Mouse (Mus musculus): ENCODE data around the gene Cnpy1. TPM values are rescaled to one million over a fixed set of nuclear protein-coding genes. Genes with fewer than 3 reads are reported as not detected.

Gene Cnpy1
- total and polyA plus RNA-seq, 3 experiments, result not detected

- no peaks in the 10 kb centered on the region for H3K36me3 ChIP-seq (ENCODE audit: control insufficient read depth in 1 of 2, insufficient read depth in 2 of 2, low read length in 2 of 2)
- no peak overlapping the region for H3K4me3 ChIP-seq (ENCODE audit: control insufficient read depth in 1 of 2, insufficient read depth in 1 of 2, low read depth in 2 of 2, low read length in 2 of 2)
- no peak for DNase-seq (ENCODE audit: low read depth, low spot score)
- no peaks in the 10 kb centered on the region for H3K27me3 ChIP-seq (ENCODE audit: control insufficient read depth in 1 of 2, insufficient read depth in 2 of 2, low read length in 2 of 2)
- H3K27ac ChIP-seq (ENCODE audit: control insufficient read depth, low read depth, low read length), result no peak overlapping the region
- H3K79me2 ChIP-seq (ENCODE audit: control insufficient read depth, insufficient read depth, low read length, poor library complexity), result no peaks in the 10 kb centered on the region
- no peak overlapping the region for H3K9ac ChIP-seq (ENCODE audit: control insufficient read depth, low read depth, low read length, poor library complexity, severe bottlenecking)
- no peaks in the 10 kb centered on the region for H3K4me1 ChIP-seq (ENCODE audit: control insufficient read depth in 1 of 2, insufficient read depth in 2 of 2, low read length in 2 of 2)
- TF ChIP-seq RAD21 (IDR thresholded peaks at IDR 0.05; ENCODE audit: low read depth, low read length) (no peak), NRF1 (IDR thresholded peaks at IDR 0.05; ENCODE audit: insufficient read depth, low read depth, low read length, poor library complexity, severe bottlenecking) (no peak), ETS1 (IDR thresholded peaks at IDR 0.05; ENCODE audit: low read depth, low read length) (no peak), RCOR1 (IDR thresholded peaks at IDR 0.05; ENCODE audit: low read depth, low read length) (no peak), GABPA (IDR thresholded peaks at IDR 0.05; ENCODE audit: low read depth, low read length) (no peak), NELFE (IDR thresholded peaks at IDR 0.05; ENCODE audit: low read depth, low read length) (no peak), CTCF (IDR thresholded peaks at IDR 0.05 in 2 of 3, conservative IDR thresholded peaks at IDR 0.05 in 1 of 3; ENCODE audit: control insufficient read depth in 1 of 3, insufficient read depth in 1 of 3, low read depth in 2 of 3, low read length in 3 of 3, poor library complexity in 1 of 3, severe bottlenecking in 1 of 3) (no peak)
- H3K9me3 ChIP-seq (replicated peaks; ENCODE audit: insufficient read depth, low read length), result no peaks in the 10 kb centered on the region
Observed at GRCm38 (mm10) chr5:28251211-28251764, 5.7 kb upstream of the Cnpy1 start.

DNA sequence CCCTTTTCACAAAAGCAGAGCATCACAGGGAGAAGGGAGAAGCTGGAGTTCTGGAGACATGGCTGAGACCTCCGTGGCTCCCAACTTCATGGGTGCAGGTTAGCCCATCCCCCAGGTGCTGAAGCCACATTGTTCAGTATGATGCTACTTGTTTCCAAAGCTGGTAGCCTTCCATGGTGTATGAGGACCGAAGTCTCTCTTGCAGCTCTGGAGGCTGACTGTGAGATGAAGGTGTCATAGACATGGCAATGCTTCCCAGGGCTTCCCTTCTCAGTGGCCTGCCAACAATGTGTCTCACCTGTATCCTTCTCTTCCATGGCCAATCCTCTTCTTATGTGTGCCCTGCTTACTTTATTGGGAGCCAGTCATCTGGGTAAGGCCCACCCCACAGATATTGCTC, 4.9 kb upstream of the Cnpy1 start:
- no peak overlapping the region for H3K27ac ChIP-seq (ENCODE audit: control insufficient read depth, low read depth, low read length)
- no peak overlapping the region for H3K9ac ChIP-seq (ENCODE audit: control insufficient read depth, low read depth, low read length, poor library complexity, severe bottlenecking)
- no peaks in the 10 kb centered on the region for H3K36me3 ChIP-seq (ENCODE audit: control insufficient read depth in 1 of 2, insufficient read depth in 2 of 2, low read length in 2 of 2)
- H3K4me3 ChIP-seq (ENCODE audit: control insufficient read depth in 1 of 2, insufficient read depth in 1 of 2, low read depth in 2 of 2, low read length in 2 of 2), result no peak overlapping the region
- H3K4me1 ChIP-seq (ENCODE audit: control insufficient read depth in 1 of 2, insufficient read depth in 2 of 2, low read length in 2 of 2), result no peaks in the 10 kb centered on the region
- no peak for TF ChIP-seq JUND (IDR thresholded peaks at IDR 0.05; ENCODE audit: low read depth, low read length)
- no peak for TF ChIP-seq POLR2AphosphoS2 (IDR thresholded peaks at IDR 0.05; ENCODE audit: low read length)
- no peak for TF ChIP-seq ZKSCAN1 (IDR thresholded peaks at IDR 0.05; ENCODE audit: low read depth, low read length)
- TF ChIP-seq ZC3H11A (IDR thresholded peaks at IDR 0.05; ENCODE audit: low read depth, low read length), result no peak
- TF ChIP-seq MEF2A (IDR thresholded peaks at IDR 0.05; ENCODE audit: extremely low read depth, insufficient replicate concordance, low read depth, low read length, poor library complexity, severe bottlenecking), result no peak
- TF ChIP-seq GABPA (IDR thresholded peaks at IDR 0.05; ENCODE audit: low read depth, low read length), result no peak
- TF ChIP-seq HCFC1 (IDR thresholded peaks at IDR 0.05; ENCODE audit: low read depth, low read length), result no peak
- no peaks in the 10 kb centered on the region for H3K79me2 ChIP-seq (ENCODE audit: control insufficient read depth, insufficient read depth, low read length, poor library complexity)
- H3K27me3 ChIP-seq (ENCODE audit: control insufficient read depth in 1 of 2, insufficient read depth in 2 of 2, low read length in 2 of 2), result no peaks in the 10 kb centered on the region
- no peak for DNase-seq (ENCODE audit: low read depth, low spot score)
- no peaks in the 10 kb centered on the region for H3K9me3 ChIP-seq (replicated peaks; ENCODE audit: insufficient read depth, low read length)

GRCm38 (mm10) chr5:28245121-28245520, 485 bp downstream of the Cnpy1 start:
- no peak for DNase-seq (ENCODE audit: low read depth, low spot score)
- no peak overlapping the region for H3K9ac ChIP-seq (ENCODE audit: control insufficient read depth, low read depth, low read length, poor library complexity, severe bottlenecking)
- no peaks in the 10 kb centered on the region for H3K27me3 ChIP-seq (ENCODE audit: control insufficient read depth in 1 of 2, insufficient read depth in 2 of 2, low read length in 2 of 2)
- H3K4me1 ChIP-seq (ENCODE audit: control insufficient read depth in 1 of 2, insufficient read depth in 2 of 2, low read length in 2 of 2), result no peaks in the 10 kb centered on the region
- no peaks in the 10 kb centered on the region for H3K9me3 ChIP-seq (replicated peaks; ENCODE audit: insufficient read depth, low read length)
- no peaks in the 10 kb centered on the region for H3K36me3 ChIP-seq (ENCODE audit: control insufficient read depth in 1 of 2, insufficient read depth in 2 of 2, low read length in 2 of 2)
- no peak for TF ChIP-seq ZMIZ1 (IDR thresholded peaks at IDR 0.05; ENCODE audit: low read depth, low read length)
- TF ChIP-seq MYC (IDR thresholded peaks at IDR 0.05; ENCODE audit: low read depth, low read length), result no peak
- TF ChIP-seq MXI1 (IDR thresholded peaks at IDR 0.05; ENCODE audit: low read depth, low read length), result no peak
- TF ChIP-seq CHD2 (IDR thresholded peaks at IDR 0.05; ENCODE audit: low read length), result no peak
- no peak for TF ChIP-seq NELFE (IDR thresholded peaks at IDR 0.05; ENCODE audit: low read depth, low read length)
- TF ChIP-seq E2F4 (IDR thresholded peaks at IDR 0.05; ENCODE audit: borderline replicate concordance, low read depth, low read length), result no peak
- no peak overlapping the region for H3K4me3 ChIP-seq (ENCODE audit: control insufficient read depth in 1 of 2, insufficient read depth in 1 of 2, low read depth in 2 of 2, low read length in 2 of 2)
- H3K27ac ChIP-seq (ENCODE audit: control insufficient read depth, low read depth, low read length), result no peak overlapping the region
- no peaks in the 10 kb centered on the region for H3K79me2 ChIP-seq (ENCODE audit: control insufficient read depth, insufficient read depth, low read length, poor library complexity)
